Comparison of ENCODE assay signal across 20 mouse cellular contexts in the genomic region with DNA sequence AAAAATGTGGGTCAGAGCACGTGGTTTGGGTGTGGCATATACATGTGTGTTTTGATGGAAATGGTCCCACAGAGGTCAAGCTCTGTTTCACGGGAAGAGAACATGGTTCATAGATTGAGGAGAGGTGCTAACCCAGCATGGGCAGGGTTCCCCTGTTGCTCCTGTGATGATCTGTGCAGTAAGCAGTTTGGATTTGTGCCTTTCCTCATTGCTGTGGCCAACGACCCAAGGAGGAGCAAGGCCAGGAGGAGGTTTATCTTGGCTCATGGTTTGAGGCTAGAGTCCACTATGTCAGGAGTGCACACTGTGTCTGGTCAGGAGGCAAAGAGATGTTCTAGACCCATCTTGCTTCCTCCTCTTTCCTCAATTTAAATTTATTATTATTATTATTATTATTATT. TPM values are rescaled to one million over a fixed set of nuclear protein-coding genes. Genes with fewer than 3 reads are reported as not detected.
"Had no signal": no experiment of that assay in that cellular context is flagged by ENCODE, and none has a peak within 500 bp of the region (broad histone marks: within the 10 kb centered on the region; RNA-seq: fewer than 3 reads in every experiment).

No protein-coding gene starts in this region.

- H3K27me3 ChIP-seq: intestine, embryonic 15.5 days; limb, embryonic 13.5 days; midbrain, embryonic 13.5 days; neural tube, embryonic 13.5 days had no signal

- DNase-seq: layer of hippocampus, postnatal 36 days; liver; liver, postnatal 0 days; lung, embryonic 14.5 days; retina, postnatal 1 day; right cerebral cortex, postnatal 25 days; thymus, adult 18-20 months; thymus, postnatal 36 days had no signal

- H3K4me3 ChIP-seq: intestine, embryonic 15.5 days; limb, embryonic 10.5 days; limb, embryonic 13.5 days; megakaryocyte, embryonic 14.5 days; midbrain, embryonic 10.5 days; midbrain, embryonic 13.5 days; myocyte; neural tube, embryonic 13.5 days had no signal

- H3K27ac ChIP-seq: intestine, embryonic 15.5 days; kidney, postnatal 0 days; limb, embryonic 10.5 days; limb, embryonic 13.5 days; liver, embryonic 14.5 days; midbrain, embryonic 10.5 days; midbrain, embryonic 13.5 days; neural tube, embryonic 13.5 days had no signal

- H3K4me1 ChIP-seq: intestine, embryonic 15.5 days had no signal

- H3K36me3 ChIP-seq: intestine, embryonic 15.5 days; limb, embryonic 10.5 days; limb, embryonic 13.5 days; midbrain, embryonic 10.5 days; midbrain, embryonic 13.5 days; neural tube, embryonic 13.5 days had no signal

RNA-seq across cellular contexts. Expression of gene Eva1c, which starts 36.5 kb away (rescaled TPM):
- total RNA-seq: monocyte, adult 5-6 weeks; neutrophil, adult 5-6 weeks had no signal
